Mouse (Mus musculus) gastrocnemius, postnatal 10 days (tissue): ENCODE data around the gene Cox10. TPM values are rescaled to one million over a fixed set of nuclear protein-coding genes. Genes with fewer than 3 reads are reported as not detected.

Experiments used
- total RNA-seq, 2 experiments: library from RNA; stranded (reverse); gene quantifications; 2 replicates each; pipeline ENCODE4 v1.2.3; 2021

The Cox10 gene
- total RNA-seq, 2 experiments from 2014 or later, result 26.8 to 27.8 TPM

Other genes with a start within 250 kb of the Cox10 start
- gene Hs3st3b1, start 157.2 kb downstream of the Cox10 start, total RNA-seq, result under 1 TPM; 0.59 to 0.90 TPM